Mouse (Mus musculus) granulocyte monocyte progenitor cell, adult 5-6 weeks (primary cell): ENCODE measurements around the gene Arhgap32. TPM values are rescaled to one million over a fixed set of nuclear protein-coding genes. Genes with fewer than 3 reads are reported as not detected.
"Not testable (repeated sequence)": the region's sequence is repeated elsewhere in the genome, so short reads cannot be mapped to it uniquely, and the experiment has no call there.

ENCODE experiments used
- ATAC-seq: replicated peaks from 2 replicates; pipeline ENCODE4 v1.8.0; 2016; ENCODE audit warnings: mild to moderate bottlenecking, moderate TSS enrichment, inconsistent platforms; ENCODE audit not compliant: poor library complexity, severe bottlenecking
- total RNA-seq, 2 experiments: library from RNA; stranded (forward) in 1 of 2; stranded (reverse) in 1 of 2; fragments of 200-712, 200-1000 nt in 1 of 2; fragments of >200 nt in 1 of 2; fragmentation: Nextera tagmentation in 1 of 2; gene quantifications; 2 replicates each; pipeline ENCODE4 v1.2.3; 2014 to 2017

Gene Arhgap32
- total RNA-seq, 2 experiments from 2014 or later: 5.4 to 14.7 TPM

DNA sequence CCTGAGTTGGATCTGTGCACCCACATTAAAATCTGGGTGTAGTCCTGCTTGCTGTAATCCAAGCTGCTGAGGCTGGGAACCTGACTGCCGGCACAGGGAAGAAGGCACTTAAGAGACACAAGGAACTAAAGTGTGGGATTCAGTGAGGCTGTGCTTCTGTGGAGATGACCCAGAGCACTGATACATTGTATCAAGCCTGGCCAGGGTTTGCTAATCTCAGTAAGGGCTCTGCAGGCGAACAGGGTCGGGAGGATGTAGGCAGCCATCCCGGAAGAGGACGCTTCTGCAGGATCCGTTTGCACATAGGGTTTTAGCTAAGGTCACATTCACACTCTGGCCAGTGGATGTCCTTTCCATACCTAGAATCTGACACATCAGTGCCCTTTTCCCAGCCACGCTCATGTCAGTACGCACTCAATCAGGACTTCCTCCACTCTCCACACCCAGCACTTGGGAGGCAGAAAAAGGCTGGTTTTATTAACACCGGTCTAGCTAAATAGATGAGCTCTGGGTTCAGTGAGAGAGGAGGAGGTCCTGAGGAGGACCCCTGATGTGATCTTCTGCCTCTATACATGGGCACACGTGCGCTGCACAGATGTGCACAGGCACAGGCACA, 20.9 kb downstream of the Arhgap32 start:
- no peak for ATAC-seq

DNA sequence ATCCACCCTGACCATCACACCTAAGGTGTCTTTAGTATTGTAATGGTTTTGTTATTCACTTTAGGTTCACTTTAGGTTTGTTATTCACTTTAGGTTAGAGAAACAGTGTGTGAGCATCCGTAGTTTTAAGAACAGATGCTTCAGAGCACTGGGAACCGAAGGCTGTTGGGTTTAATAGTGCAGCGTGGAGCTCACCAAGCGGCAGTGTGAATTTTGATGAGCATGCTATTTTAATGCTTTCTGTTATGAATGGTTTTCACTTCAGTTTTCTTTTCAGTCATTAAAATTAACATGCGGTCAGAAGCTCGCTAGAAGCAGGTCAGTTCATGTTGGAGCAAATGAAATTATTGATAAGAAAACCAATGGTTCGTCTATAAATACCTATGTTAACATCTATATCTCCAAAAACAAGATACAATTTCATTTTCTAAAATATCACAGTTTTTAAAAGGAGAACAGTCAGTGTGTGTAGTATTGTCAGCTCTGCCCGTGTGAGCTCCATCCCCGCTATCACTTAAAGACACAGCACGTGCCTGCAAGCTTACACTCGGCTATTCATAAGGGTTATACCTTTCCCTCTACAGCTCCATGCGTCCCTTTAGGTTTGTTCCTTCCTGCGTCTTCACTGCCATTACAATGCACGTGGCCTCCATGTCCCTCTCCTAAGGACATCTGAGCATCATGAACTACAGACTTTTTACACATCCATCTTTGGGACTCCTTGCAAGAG, 21.9 kb downstream of the Arhgap32 start:
- no peak for ATAC-seq

DNA sequence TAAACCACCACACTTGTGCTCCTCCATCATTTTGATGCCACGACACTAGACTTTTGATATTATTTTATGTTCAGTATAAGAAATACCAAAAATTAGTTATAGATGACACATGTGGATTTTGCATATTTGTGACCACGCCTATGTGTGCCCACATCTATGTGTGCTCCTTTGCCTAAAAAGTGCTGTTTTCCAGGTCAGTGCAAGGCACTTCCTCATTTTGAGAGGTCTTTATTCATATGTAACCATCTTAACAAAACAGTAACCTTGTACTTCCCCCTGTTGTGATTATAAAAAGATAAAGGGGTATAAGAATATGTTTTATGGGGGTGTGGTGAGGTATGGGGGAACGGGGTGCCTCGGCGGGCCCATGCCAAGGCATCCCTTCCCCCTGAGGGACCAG, 22.7 kb downstream of the Arhgap32 start:
- peak; percentile 84 for ATAC-seq

DNA sequence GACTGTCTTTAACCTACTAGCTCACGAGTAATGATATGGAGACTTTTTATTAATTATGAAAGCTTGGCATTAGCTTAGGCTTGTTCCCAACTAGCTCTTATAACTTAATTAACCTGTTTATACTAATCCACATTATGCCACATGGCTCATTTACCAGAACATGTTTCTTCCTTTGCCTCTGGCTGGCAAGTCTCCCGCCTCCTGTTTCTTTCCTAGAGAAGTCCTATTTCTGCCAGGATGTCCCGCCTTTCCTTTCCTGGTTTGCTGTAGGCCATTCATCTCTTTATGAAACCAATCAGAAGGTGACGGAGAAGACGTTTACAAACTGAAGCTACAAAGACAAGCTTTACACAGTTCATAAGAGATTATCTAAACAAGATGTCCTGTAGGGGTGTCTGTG, 23.7 kb downstream of the Arhgap32 start:
- no peak for ATAC-seq

DNA sequence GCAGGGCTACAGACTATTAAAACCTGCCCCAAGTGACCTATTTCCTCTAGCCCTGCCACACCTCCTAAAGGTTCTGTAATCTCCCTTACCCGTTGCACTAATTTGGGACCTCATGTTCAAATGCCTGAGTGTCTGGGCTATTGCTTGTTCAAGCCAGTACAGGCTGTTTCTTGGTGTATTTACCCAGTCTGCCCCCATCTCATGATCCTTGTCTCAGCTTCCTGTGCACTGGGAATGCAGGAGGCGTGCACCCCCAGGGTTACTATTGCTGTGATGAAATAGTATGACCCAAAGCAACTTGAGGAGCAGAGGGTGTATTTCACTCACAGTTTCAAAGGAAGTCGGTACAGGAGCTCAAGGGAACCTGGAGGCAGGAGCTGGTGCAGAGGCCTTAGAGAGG, 26.9 kb downstream of the Arhgap32 start:
- peak; percentile 58 for ATAC-seq

DNA sequence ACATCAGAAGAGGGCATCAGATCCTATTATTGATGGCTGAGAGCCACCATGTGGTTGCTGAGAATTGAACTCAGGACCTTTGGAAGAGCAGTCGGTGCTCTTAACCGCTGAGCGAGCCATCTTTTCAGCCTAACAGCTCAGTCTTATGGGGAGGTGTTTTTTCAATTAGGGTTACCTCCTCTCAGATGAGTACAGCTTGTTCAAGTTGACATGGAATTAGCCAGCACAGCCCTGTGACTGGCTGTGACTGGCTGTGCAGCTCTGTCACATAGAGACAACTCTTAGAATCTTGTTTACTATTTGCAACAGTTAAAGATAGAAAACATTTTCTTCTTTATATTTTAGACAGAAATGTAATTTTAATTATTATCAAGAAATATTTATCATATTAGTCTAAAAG, 27.5 kb downstream of the Arhgap32 start:
- ATAC-seq: no peak

DNA sequence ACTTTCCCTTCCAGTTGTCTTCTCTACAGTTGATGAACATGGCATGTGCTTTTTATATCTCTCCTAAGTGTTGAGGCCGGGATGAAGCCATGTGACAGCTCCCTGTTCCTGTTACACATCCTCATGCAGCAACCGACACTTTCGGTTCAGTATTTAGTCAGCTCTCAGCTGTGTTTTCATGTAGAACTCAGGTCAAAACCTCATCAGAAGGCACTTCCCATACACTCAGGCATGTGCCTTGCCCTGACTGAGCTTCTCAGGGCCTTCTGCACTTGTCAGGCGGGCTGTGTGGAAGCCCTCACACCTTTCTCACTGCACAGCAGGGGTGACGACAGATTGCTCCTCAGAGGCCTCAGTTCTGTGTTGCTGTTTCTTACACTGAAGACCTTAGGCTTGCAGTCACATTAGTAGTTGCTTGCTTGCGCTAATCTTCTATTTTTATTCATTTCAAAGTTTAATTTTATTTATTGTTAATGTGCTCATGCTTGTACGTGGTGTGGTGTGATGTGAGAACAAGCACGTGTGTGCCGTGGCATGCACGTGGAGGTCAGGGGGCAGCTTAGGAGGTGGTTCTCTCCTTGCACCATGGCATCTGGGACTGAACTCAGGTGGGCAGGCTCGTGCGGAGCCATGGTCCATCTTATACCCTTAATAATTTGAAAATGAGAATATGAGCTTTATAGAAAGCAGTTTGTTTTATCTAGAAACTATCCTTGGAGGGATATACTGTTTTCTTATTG, 30.5 kb downstream of the Arhgap32 start:
- peak; percentile 60 for ATAC-seq

DNA sequence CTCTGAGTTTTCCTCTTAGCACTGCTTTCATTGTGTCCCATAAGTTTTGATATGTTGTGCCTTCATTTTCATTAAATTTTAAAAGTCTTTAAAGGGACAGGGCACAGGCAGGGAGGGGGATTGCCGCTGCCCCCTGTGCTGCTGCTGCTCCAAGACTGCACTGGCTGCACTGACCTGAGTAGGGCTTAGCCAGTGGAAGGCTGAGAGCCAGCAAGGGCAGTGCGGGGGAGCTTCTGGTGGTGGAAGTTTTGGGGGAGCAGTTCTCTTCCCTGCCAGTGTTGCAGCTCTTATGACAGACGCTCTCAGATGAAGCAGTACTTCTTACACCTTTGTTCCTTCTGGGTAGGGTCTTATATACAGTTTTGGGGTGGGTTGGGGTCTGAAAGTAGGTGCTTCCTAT, 33.3 kb downstream of the Arhgap32 start:
- no peak for ATAC-seq

DNA sequence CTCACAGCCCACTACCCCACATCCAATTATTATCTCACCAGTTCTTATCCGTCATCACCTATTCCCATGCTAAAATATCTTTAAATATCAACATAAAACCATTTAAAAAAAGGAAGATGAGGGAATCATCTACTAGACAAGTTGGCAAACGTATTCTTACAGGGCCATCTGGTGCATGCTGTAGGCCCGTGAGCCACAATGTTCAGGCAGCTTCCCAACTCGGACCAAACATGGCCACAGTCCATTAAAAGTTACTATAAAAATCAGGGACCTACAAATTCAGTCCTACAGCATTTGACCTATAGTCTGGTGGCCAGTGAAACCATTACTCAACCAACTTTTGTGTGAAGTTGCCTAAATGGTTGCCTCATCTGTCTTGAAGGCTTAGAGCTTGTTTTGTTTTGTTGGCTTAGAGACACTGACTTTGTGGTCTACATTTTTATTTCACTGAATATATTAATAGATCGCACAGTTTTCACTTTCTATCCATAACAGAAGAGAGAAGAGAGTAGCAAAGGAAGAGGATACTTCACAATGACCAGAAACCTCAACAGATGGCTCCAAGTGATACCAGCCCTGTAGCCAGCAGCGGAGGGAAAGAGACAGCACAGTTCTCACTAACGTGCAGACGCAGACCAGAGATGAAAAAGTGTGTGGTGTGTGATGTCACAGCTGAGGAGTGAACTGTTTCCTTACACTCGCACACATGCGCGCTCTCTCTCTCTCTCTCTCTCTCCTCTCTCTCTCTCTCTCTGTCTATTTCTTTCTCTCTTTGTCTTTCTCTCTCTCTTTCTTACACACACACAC, 34.1 kb downstream of the Arhgap32 start:
- peak; percentile 87 for ATAC-seq

DNA sequence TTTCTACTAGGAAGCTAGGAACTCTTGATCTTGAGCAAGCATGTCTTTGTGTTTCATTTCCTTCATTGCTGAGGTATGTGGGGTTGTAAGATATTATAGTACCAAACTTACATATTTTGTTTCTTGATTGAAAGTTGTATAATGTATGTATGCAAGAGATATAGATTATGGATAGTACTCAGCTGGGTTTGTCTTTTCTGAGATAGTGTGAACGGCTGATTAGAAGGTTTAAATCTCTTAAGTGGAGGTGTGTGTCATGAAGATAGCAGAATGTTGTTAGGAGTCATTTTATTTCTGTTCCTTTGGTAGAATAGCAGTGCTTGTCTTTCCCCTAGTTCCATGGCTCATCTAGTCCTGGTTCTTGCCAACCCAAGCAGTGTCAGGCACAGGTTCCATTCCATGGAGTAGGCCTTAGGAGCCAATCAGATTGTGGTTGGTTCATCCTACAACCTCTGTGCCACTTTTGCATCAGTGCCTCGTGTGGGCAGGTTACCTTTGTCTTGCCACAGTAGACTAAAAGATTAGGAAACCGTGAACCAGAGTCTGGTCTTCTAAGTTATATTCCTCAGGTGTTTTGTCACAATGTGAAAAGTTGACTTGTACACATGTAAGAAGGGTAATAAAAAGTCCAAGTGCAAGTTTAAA, 38.9 kb downstream of the Arhgap32 start:
- no peak for ATAC-seq

DNA sequence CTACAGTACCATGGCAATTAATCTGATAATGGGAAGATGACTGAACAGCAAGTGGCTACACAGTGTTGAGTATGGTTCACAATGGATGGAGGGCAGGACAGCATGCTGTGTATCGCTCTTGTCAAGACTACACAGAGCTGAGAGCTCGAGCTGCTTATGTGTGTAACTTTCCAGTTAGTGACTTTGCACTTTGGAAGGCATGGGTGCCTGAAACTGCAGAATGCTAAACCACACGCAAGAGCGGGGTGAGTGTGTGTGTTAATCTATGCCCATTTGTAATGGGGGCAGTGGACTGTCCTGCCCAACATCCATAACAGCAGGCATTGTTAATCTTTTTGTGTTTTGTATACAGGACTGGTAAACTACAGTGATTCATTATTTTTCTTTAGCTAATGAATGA, 40.8 kb downstream of the Arhgap32 start:
- ATAC-seq: no peak

DNA sequence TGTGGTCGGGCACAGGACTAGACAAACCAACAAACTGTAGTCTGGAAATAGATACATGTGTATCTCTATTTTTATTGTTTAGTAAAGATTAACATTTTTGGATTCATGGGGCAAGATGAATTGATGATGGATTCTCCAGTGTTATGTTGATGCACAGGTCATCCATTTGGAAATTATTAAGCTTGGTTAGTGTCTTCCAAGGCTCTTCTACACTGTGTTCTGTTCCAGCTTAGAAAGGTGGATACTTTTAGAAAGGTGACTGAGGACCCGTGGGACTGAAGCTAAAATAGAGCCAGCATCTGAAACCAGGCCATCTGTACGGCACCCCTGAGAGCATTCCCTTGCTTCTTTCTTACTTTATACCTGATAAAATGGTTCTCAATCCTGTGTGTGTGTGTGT, 41.3 kb downstream of the Arhgap32 start:
- ATAC-seq: no peak

DNA sequence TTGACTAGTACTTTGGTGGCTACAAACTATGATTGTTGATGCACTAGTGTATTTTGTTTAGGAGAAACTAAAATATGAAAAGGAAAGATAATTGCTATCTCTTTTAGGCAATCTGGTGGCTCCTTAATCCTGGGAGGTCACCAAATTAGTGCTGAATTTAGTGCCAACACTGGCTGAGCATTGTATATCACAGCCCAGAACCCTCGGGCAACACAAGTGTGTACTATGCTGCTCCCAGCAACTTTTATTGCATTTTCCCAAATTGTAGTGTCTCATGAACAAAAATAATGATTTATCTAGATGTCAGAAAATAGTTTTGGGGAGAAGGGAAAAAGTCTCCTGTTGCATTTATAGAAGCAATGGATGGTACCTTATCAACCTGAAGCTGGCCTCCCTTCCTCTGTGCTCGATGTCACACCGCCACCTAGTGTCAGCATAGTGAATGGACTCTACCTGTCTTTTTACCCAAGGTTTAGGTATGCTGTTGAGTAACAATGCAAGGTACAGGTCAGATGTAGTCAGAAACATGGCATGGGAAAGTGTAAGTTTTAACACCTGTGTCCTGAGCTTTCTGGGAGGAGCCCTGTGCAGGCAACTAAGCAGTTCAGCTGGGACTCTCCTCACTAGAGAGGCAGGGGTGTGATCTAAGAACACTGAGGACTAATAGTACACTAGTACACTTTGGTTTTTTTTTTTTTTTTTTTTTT, 43.1 kb downstream of the Arhgap32 start:
- peak; percentile 95 for ATAC-seq

DNA sequence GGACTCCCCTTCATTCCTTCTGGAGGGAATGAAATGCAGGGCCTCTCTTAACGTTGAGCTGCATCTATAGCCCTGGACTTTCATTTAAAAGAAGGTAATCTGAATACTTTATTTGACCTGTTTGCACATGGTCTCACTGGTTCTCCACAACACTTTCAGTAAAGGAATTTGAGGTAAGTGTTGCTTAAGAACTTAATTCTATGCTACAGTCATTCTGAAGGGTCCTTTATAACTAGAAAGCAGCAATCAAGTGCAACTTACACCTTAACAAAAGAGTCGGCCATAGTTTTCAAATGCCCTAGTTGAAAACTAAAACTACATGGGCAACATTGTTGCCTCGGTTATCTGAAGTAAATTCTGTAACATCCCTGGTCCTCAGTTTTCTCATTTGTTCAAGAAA, 43.8 kb downstream of the Arhgap32 start:
- no peak for ATAC-seq

DNA sequence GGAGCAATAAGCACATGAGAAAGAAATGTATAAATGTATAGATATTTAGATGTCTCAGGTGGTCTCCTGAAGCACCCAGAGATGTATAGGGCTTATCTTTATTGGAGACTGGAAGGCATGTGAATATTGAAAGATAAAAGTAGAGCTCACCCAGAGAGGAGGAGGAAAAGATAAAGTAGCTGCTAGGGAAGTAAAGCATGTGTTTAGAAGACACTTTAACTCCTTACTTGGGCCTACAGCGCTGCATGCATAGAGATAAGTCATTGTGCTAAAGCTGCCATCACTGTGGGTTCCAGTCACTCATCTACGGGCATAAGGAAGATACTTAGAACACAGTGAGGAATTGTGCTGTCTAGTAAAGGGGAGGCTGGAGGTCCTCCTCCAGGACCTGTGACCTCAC, 46.9 kb downstream of the Arhgap32 start:
- no peak for ATAC-seq

DNA sequence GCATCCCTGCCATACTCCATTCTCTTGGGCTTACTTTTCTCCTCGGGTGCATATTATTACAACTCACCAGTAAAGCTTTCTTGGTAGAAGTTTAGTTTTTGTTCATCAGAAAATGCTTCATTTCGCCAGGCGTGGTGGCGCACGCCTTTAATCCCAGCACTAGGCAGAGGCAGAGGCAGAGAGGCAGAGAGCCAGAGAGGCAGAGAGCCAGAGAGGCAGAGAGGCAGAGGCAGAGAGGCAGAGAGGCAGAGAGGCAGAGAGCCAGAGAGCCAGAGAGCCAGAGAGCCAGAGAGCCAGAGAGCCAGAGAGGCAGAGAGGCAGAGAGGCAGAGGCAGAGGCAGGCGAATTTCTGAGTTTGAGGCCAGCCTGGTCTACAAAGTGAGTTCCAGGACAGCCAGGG, 47.9 kb downstream of the Arhgap32 start:
- ATAC-seq: not testable (repeated sequence)

DNA sequence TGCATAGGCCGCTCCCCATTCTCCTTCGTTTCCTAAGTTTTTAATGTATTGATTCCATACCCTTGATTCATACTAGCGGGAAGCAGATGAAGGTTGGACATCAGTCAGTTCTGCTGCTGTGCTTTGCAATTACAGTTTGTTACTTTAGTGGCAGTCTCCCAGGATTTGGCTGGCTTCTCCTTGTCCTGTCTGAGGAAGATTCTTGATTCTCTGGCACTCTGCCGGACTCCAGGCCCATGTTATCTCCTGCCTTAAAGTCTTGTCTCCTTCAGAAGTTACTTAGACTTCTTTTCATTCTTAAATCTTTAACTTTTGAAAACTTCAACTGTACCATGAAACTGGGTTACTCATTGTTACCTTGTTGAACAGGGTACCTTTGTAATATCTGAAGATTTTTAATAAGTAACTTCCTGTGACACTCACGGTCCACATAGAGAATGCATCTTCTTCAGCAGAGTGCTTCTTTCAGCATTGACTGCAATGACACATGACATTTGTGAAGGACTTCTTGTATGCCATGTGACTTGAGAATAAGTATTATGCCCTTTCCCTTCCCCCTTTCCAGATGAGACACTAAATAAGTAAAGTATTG, 52.7 kb downstream of the Arhgap32 start:
- ATAC-seq: no peak

DNA sequence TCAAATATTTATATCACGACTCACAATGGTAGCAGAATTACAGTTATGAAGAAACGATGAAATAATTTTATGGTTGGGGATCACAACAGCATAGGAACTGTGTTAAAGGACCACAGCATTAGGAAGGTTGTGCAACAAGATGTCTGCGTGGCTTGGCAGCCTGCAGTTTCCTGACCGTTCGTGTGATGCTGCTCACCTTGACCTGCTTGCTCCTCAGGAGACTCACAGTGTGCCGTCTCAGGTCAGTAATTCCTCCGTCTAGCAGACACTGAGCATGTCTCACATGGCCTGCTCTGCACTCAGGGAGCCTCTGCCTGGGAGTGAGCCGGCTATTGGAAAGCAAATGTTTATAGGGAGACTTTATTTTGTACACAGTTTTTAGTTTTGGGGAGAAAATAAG, 54.8 kb downstream of the Arhgap32 start:
- no peak for ATAC-seq

DNA sequence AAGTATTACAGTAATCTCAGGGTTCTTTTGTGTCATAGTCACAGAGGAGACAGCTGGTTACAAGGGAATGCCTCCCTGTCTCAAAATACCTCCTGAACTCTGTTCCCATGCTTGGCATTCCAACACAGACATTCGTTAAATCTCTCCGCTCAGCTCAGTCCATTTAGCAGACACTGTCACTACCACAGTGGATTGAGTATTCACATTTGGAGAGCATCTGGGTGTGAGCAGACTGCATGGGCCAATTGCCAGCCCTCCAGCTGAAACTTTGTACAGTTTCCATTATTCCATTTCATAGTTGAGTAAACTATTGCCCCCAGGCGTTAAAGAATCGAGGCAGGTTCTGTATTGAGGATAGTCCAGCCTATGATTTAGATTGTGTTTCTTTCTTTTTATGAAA, 60.7 kb downstream of the Arhgap32 start:
- ATAC-seq: no peak
